Mouse (Mus musculus) thymus, adult 2 months (tissue): ENCODE results near the gene Duox1.
"Not testable (repeated sequence)": the region's sequence is repeated elsewhere in the genome, so short reads cannot be mapped to it uniquely, and the experiment has no call there.

Experiments
- CTCF ChIP-seq: fragments of 200-500 bp; IDR thresholded peaks from 2 replicates; pipeline ENCODE4 v1.5.1; 2012; ENCODE audit warnings: mild to moderate bottlenecking, control low read depth, low read length, moderate library complexity, borderline replicate concordance; ENCODE audit not compliant: control insufficient read depth, poor library complexity, insufficient read depth; ENCODE audit errors: extremely low read depth
- POLR2A ChIP-seq: fragments of 200-500 bp; IDR thresholded peaks from 2 replicates; pipeline ENCODE4 v1.6.1; 2012; ENCODE audit warnings: mild to moderate bottlenecking, low read length, control low read depth, moderate library complexity; ENCODE audit not compliant: control insufficient read depth, poor library complexity, insufficient read depth; ENCODE audit errors: extremely low read depth

DNA sequence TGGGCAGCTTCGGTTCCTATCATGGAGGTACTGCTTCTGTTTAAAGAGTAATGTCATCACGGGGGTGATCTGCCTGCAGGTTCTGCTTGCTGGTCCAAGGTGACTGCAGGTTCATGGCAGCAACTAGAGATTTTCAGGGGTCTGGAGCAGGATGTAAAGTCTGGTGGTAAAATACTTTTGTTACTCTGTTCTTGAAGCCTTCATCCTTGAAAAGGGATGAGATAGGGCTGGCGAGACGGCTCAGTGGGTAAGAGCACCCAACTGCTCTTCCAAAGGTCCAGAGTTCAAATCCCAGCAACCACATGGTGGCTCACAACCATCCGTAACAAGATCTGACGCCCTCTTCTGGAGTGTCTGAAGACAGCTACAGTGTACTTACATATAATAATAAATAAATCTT is 14.8 kb downstream of the Duox1 start:
- not testable (repeated sequence) for TF ChIP-seq CTCF, POLR2A
